Mouse (Mus musculus) liver, embryonic 16.5 days (tissue): Measurements from ENCODE around the gene Cfc1. TPM values are rescaled to one million over a fixed set of nuclear protein-coding genes. Genes with fewer than 3 reads are reported as not detected.

Experiments
- ATAC-seq: fragments of 200-750 bp; cut with Nextera tagmentation; 2 replicates; pipeline ENCODE4 v1.8.0; 2017; ENCODE audit warnings: low read depth, mild to moderate bottlenecking, moderate number of reproducible peaks, moderate library complexity
- H3K27ac ChIP-seq: fragments of 300-500 bp; sonication (generic); 2 replicates; pipeline ENCODE4 v1.5.1; 2014; ENCODE audit warnings: mild to moderate bottlenecking, low read length
- H3K27me3 ChIP-seq: fragments of 300-500 bp; sonication (generic); 2 replicates; pipeline ENCODE4 v1.6.1; 2014; ENCODE audit warnings: low read depth, low read length, mixed read lengths; ENCODE audit not compliant: control insufficient read depth, insufficient read depth
- H3K36me3 ChIP-seq: fragments of 300-500 bp; sonication (generic); 2 replicates; pipeline ENCODE4 v1.6.1; 2014; ENCODE audit warnings: mild to moderate bottlenecking; ENCODE audit not compliant: control insufficient read depth, insufficient read depth
- H3K4me1 ChIP-seq: fragments of 300-500 bp; sonication (generic); 2 replicates; pipeline ENCODE4 v1.6.1; 2014; ENCODE audit warnings: low read depth, low read length, mixed read lengths; ENCODE audit not compliant: control insufficient read depth
- H3K4me2 ChIP-seq: fragments of 300-500 bp; sonication (generic); 2 replicates; pipeline ENCODE4 v1.6.1; 2014; ENCODE audit warnings: low read depth, low read length, mixed read lengths
- H3K4me3 ChIP-seq: fragments of 300-500 bp; sonication (generic); 2 replicates; pipeline ENCODE4 v1.5.1; 2014; ENCODE audit warnings: low read depth, mild to moderate bottlenecking, low read length
- H3K9ac ChIP-seq: fragments of 300-500 bp; sonication (generic); 2 replicates; pipeline ENCODE4 v1.6.1; 2014; ENCODE audit warnings: low read depth, low read length
- H3K9me3 ChIP-seq: fragments of 300-500 bp; sonication (generic); replicated peaks from 2 replicates; pipeline ENCODE4 v1.6.1; 2016; ENCODE audit warnings: low read length; ENCODE audit not compliant: control insufficient read depth
- WGBS: fragments of 180-500 bp; shearing (Covaris S2); extraction: QIAGEN DNeasy Blood & Tissue Kit; methylation state at CpG from one replicate; pipeline ENCODE4 v1.1.7; 2014; ENCODE audit not compliant: insufficient replicate concordance; 5-methylcytosine and 5-hydroxymethylcytosine counted together
- polyA plus RNA-seq: library from polyadenylated mRNA; unstranded; fragments of >200 nt; fragmentation: Nextera tagmentation; extraction: Ambion mirVana; gene quantifications from 2 replicates; pipeline ENCODE4 v1.2.1, GENCODE M21; 2015

Cfc1 gene
- polyA plus RNA-seq, 1 experiment from 2014 or later, result not detected

- H3K4me1 ChIP-seq, result no peaks in the 10 kb centered on the region
- no peak for ATAC-seq
- no peak overlapping the region for H3K4me2 ChIP-seq
- H3K27me3 ChIP-seq, result no peaks in the 10 kb centered on the region
- H3K9ac ChIP-seq, result no peak overlapping the region
- H3K9me3 ChIP-seq, result no peaks in the 10 kb centered on the region
- H3K36me3 ChIP-seq, result no peaks in the 10 kb centered on the region
- no peak overlapping the region for H3K4me3 ChIP-seq
- no peak overlapping the region for H3K27ac ChIP-seq
- 66% methylated on average over 22 of the region's 22 CpGs for WGBS
Measured at GRCm38 (mm10) chr1:34587298-34588096, 52.0 kb downstream of the Cfc1 start.

Other genes starting within 250 kb of the Cfc1 start
- gene Ccdc115, start 96.0 kb upstream of the Cfc1 start, polyA plus RNA-seq, result 20.8 and 23.0 TPM in 2 replicates
- 44.6 and 46.8 TPM in 2 replicates for gene Imp4, start 95.8 kb upstream of the Cfc1 start, polyA plus RNA-seq
- gene Ptpn18, start 75.9 kb upstream of the Cfc1 start, polyA plus RNA-seq, result 16.7 and 19.2 TPM in 2 replicates
- not detected in 2 replicates for gene Prss39, start 37.2 kb upstream of the Cfc1 start, polyA plus RNA-seq
- not detected in 2 replicates for gene Prss40, start 25.3 kb downstream of the Cfc1 start, polyA plus RNA-seq
- 0.01 TPM in 1 of 2 replicates, not detected in the other for gene Amer3, start 44.0 kb downstream of the Cfc1 start, polyA plus RNA-seq